Mouse (Mus musculus): ENCODE measurements around the gene Eml5. TPM values are rescaled to one million over a fixed set of nuclear protein-coding genes. Genes with fewer than 3 reads are reported as not detected.

Gene Eml5
- polyA plus RNA-seq, 1 experiment from 2014 or later, result 5.4 TPM

DNA sequence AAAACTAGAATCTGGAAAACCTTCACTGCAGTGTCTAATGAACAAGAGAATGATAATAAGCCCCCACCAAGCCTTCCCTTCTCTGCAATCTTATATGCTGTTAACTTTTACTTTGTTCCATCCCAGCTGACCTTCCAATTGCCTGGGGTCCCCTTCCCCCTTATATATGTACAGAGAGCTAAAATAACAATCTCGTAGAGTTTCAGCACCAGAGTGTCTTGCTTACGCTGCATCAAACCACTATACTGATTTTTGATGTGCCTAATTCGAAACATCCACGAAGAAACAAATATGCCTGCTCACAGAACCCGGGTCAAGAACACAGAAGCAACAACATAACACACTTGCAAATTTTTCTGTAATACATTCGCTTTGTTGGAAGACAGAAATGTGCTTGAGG is 1.6 kb downstream of the Eml5 start:
- Histone ChIP-seq H3K9ac (ENCODE audit: low read length) (peak overlapping the region; percentile 84), H3K9me3 (replicated peaks; ENCODE audit: control insufficient read depth, low read length) (no peaks in the 10 kb centered on the region), H3K27me3 (ENCODE audit: control insufficient read depth, insufficient read depth, low read length) (no peaks in the 10 kb centered on the region; the same call in 1 of the 2 replicates), H3K4me2 (ENCODE audit: low read depth, low read length) (peak overlapping the region; percentile 85), H3K4me1 (ENCODE audit: control insufficient read depth, insufficient read depth, low read length) (0 out of 2 replicates have a peak, but pooled peaks cover 5% of the 10 kb centered on the region), H3K27ac (ENCODE audit: low read length) (no peak overlapping the region), H3K4me3 (ENCODE audit: low read length) (peak overlapping the region; percentile 87), H3K36me3 (ENCODE audit: control insufficient read depth, insufficient read depth) (no peaks in the 10 kb centered on the region)
- WGBS, result 80% methylated on average over 6 of the region's 6 CpGs
- no peak for ATAC-seq (replicated peaks; ENCODE audit: extremely low read depth, insufficient read depth, low FRiP score)

DNA sequence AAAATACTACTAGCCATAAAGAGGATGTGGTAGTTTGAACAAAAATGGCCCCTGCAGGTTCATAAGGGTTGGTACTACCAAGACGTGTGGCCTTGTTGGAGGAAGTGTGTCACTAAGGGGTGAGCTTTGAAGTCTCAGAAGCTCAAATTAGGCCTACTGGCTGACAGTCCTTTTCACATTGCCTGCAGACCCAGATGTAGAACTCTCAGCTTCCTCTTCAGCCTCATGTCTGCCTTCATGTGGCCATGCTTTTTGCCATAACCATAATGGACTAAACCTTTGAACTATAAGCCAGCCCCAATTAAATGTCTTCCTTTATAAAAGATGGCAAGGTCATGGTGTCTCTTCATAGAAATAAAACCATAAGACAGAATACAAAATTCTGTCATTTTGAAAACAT is 4.5 kb downstream of the Eml5 start:
- H3K4me3 ChIP-seq (ENCODE audit: low read length), result no peak overlapping the region
- H3K9me3 ChIP-seq (replicated peaks; ENCODE audit: control insufficient read depth, low read length), result no peaks in the 10 kb centered on the region
- H3K4me1 ChIP-seq (ENCODE audit: control insufficient read depth, insufficient read depth, low read length), result 0 out of 2 replicates have a peak, but pooled peaks cover 5% of the 10 kb centered on the region
- no peak overlapping the region for H3K27ac ChIP-seq (ENCODE audit: low read length)
- WGBS, result 72% methylated on average over 1 of the region's 1 CpGs
- ATAC-seq (replicated peaks; ENCODE audit: extremely low read depth, insufficient read depth, low FRiP score), result no peak
- H3K4me2 ChIP-seq (ENCODE audit: low read depth, low read length), result no peak overlapping the region
- H3K36me3 ChIP-seq (ENCODE audit: control insufficient read depth, insufficient read depth), result no peaks in the 10 kb centered on the region
- H3K9ac ChIP-seq (ENCODE audit: low read length), result no peak overlapping the region
- H3K27me3 ChIP-seq (ENCODE audit: control insufficient read depth, insufficient read depth, low read length), result no peaks in the 10 kb centered on the region

DNA sequence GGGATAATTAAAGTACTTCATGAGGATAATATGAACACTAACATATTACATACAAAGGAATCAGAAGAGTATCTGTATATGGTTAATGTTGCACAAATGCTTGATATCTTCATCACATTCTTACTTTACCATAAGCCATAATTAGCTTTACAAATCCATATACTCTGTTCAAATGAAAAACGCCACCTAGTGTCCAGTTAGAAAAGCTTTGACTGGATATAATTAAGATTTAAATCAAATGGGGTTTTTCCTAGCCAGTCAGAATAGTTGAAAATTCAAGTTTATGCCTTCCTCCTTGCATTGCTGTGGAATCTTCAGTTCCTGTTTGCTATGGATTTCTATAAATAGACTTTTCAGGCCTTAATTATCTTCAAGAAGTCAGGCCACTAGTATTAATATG is 16.8 kb downstream of the Eml5 start:
- no peak overlapping the region for H3K9ac ChIP-seq (ENCODE audit: low read length)
- WGBS, result 4% methylated on average over 1 of the region's 1 CpGs

DNA sequence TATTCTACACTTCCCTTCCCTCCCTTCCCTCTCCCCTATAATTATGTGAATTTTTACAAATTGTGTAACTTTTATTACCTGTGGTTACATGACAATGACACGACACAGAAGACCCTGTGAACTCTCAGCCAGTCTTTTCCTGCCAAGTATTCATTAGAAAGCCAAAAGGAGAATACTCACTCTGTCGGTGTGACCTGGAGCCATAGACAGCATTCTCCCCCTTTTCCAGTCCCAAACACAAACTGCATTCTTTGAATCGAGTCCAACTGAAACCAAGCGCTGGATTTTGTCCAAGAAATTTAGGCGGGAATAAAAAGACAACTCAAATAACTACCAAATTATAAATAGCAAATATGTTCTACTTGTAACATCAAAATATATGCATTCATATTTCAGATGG is 19.5 kb downstream of the Eml5 start:
- peak overlapping the region; percentile 16; the same call in 1 of the 2 replicates for H3K4me2 ChIP-seq (ENCODE audit: low read depth, low read length)
- 22% methylated on average over 5 of the region's 5 CpGs for WGBS
- H3K4me3 ChIP-seq (ENCODE audit: low read length), result no peak overlapping the region
- no peak; the same call in 1 of the 2 replicates for ATAC-seq (replicated peaks; ENCODE audit: extremely low read depth, insufficient read depth, low FRiP score)
- H3K36me3 ChIP-seq (ENCODE audit: control insufficient read depth, insufficient read depth), result no peaks in the 10 kb centered on the region
- no peaks in the 10 kb centered on the region for H3K27me3 ChIP-seq (ENCODE audit: control insufficient read depth, insufficient read depth, low read length)
- no peaks in the 10 kb centered on the region for H3K9me3 ChIP-seq (replicated peaks; ENCODE audit: control insufficient read depth, low read length)
- 0 out of 2 replicates have a peak overlapping the region, but pooled peaks have one; percentile 24 for H3K27ac ChIP-seq (ENCODE audit: low read length)
- H3K9ac ChIP-seq (ENCODE audit: low read length), result no peak overlapping the region
- H3K4me1 ChIP-seq (ENCODE audit: control insufficient read depth, insufficient read depth, low read length), result peaks cover 6% of the 10 kb centered on the region; the same call in 1 of the 2 replicates

More for the DNA sequence above, 16.8 kb downstream of the Eml5 start:
- no peak overlapping the region for H3K27ac ChIP-seq (ENCODE audit: low read length)
- no peaks in the 10 kb centered on the region for H3K36me3 ChIP-seq (ENCODE audit: control insufficient read depth, insufficient read depth)
- no peak for ATAC-seq (replicated peaks; ENCODE audit: extremely low read depth, insufficient read depth, low FRiP score)
- no peaks in the 10 kb centered on the region for H3K27me3 ChIP-seq (ENCODE audit: control insufficient read depth, insufficient read depth, low read length)
- H3K9me3 ChIP-seq (replicated peaks; ENCODE audit: control insufficient read depth, low read length), result no peaks in the 10 kb centered on the region
- peaks cover 6% of the 10 kb centered on the region; the same call in 1 of the 2 replicates for H3K4me1 ChIP-seq (ENCODE audit: control insufficient read depth, insufficient read depth, low read length)
- H3K4me3 ChIP-seq (ENCODE audit: low read length), result no peak overlapping the region
- H3K4me2 ChIP-seq (ENCODE audit: low read depth, low read length), result no peak overlapping the region

DNA sequence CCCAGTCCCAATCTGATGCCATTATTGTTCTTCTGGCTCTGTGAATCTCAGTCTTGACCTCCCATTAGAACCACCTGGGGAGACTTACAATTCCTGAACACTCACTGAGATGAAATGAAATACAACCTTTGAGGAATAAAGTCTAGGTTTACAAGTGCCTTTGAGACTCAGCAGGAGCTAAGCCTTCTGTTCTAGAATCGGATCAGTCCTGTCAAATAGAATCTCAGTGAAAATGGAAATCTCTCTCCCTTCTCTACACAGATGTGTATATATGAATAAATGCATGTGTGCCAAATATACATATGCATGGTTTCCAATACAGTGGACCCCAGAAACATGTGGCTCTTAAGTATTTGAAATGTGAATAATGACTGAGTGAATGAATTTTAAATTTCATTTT is 22.6 kb downstream of the Eml5 start:
- Histone ChIP-seq H3K4me3 (ENCODE audit: low read length) (no peak overlapping the region), H3K9me3 (replicated peaks; ENCODE audit: control insufficient read depth, low read length) (no peaks in the 10 kb centered on the region), H3K4me1 (ENCODE audit: control insufficient read depth, insufficient read depth, low read length) (peaks cover 7% of the 10 kb centered on the region; the same call in 1 of the 2 replicates), H3K36me3 (ENCODE audit: control insufficient read depth, insufficient read depth) (no peaks in the 10 kb centered on the region), H3K27ac (ENCODE audit: low read length) (no peak overlapping the region), H3K4me2 (ENCODE audit: low read depth, low read length) (no peak overlapping the region), H3K27me3 (ENCODE audit: control insufficient read depth, insufficient read depth, low read length) (no peaks in the 10 kb centered on the region), H3K9ac (ENCODE audit: low read length) (no peak overlapping the region)
- 81% methylated on average over 1 of the region's 1 CpGs for WGBS
- no peak for ATAC-seq (replicated peaks; ENCODE audit: extremely low read depth, insufficient read depth, low FRiP score)

DNA sequence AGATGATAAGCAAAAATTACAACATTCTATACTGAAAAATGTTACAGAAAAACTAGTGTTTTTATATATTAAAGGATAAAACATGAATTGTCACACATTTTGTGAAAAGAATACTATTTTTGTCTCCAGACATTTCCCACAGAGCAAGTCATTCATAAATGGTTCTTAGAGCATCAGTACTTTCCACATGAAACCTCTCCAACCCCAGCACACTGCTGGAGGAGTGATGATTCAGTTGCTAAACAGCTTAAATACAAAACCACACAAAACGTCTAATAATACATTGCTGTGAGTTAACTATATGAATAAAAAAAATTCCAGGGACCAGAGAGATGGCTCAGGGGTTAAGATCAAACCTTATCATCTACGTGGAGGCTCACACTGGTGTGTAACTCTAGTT is 26.1 kb downstream of the Eml5 start:
- no peak for ATAC-seq (replicated peaks; ENCODE audit: extremely low read depth, insufficient read depth, low FRiP score)
- WGBS, result 66% methylated on average over 2 of the region's 2 CpGs
- Histone ChIP-seq H3K9me3 (replicated peaks; ENCODE audit: control insufficient read depth, low read length) (no peaks in the 10 kb centered on the region), H3K36me3 (ENCODE audit: control insufficient read depth, insufficient read depth) (no peaks in the 10 kb centered on the region), H3K4me2 (ENCODE audit: low read depth, low read length) (no peak overlapping the region), H3K4me3 (ENCODE audit: low read length) (no peak overlapping the region), H3K27ac (ENCODE audit: low read length) (no peak overlapping the region), H3K9ac (ENCODE audit: low read length) (no peak overlapping the region), H3K27me3 (ENCODE audit: control insufficient read depth, insufficient read depth, low read length) (no peaks in the 10 kb centered on the region), H3K4me1 (ENCODE audit: control insufficient read depth, insufficient read depth, low read length) (0 out of 2 replicates have a peak, but pooled peaks cover 2% of the 10 kb centered on the region)

DNA sequence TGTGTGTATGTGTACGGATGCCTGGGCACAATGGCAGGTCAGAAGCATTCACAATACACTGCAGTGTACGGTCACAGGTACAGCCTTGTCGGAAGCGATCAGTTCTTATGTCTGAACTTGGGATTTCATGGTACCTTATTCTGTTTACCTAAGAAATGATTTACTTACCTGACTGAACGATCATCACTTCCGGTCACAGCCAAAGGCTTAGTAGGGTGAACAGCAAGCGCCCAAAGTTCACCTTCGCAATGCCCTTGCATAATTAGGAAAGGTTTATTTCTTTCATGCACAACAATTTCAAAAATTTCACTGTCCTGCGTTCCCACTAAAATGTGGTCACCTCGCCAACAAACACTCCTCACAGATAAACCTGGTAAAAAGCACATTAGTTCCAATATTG is 28.4 kb downstream of the Eml5 start:
- no peaks in the 10 kb centered on the region for H3K36me3 ChIP-seq (ENCODE audit: control insufficient read depth, insufficient read depth)
- H3K4me1 ChIP-seq (ENCODE audit: control insufficient read depth, insufficient read depth, low read length), result 0 out of 2 replicates have a peak, but pooled peaks cover 2% of the 10 kb centered on the region
- no peaks in the 10 kb centered on the region for H3K9me3 ChIP-seq (replicated peaks; ENCODE audit: control insufficient read depth, low read length)
- no peak for ATAC-seq (replicated peaks; ENCODE audit: extremely low read depth, insufficient read depth, low FRiP score)
- no peak overlapping the region for H3K9ac ChIP-seq (ENCODE audit: low read length)
- H3K4me3 ChIP-seq (ENCODE audit: low read length), result no peak overlapping the region
- no peak overlapping the region for H3K27ac ChIP-seq (ENCODE audit: low read length)
- H3K4me2 ChIP-seq (ENCODE audit: low read depth, low read length), result no peak overlapping the region
- WGBS, result 92% methylated on average over 10 of the region's 10 CpGs
- no peaks in the 10 kb centered on the region for H3K27me3 ChIP-seq (ENCODE audit: control insufficient read depth, insufficient read depth, low read length)

DNA sequence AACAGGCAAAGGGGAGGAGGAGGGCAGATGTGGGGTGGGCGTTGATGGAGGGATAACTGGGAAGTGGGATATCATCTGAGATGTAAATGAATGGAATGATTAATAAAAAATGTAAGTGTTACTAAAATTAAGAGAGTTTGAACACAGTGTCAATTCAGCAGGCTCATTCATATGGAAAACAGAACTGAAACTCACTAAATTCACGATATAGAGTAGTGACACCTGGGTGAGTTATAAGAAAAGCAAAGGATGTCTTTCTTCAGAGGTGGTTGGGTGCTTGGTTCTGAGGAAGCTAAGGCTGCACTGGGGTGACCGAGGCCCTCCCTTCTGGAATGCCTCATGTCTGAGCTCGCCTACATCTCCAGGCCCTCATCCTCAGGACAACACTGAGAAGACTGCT is 37.8 kb downstream of the Eml5 start:
- Histone ChIP-seq H3K9me3 (replicated peaks; ENCODE audit: control insufficient read depth, low read length) (peaks cover 4% of the 10 kb centered on the region), H3K4me3 (ENCODE audit: low read length) (no peak overlapping the region), H3K4me1 (ENCODE audit: control insufficient read depth, insufficient read depth, low read length) (no peaks in the 10 kb centered on the region), H3K4me2 (ENCODE audit: low read depth, low read length) (no peak overlapping the region), H3K27ac (ENCODE audit: low read length) (no peak overlapping the region), H3K36me3 (ENCODE audit: control insufficient read depth, insufficient read depth) (peaks cover 8% of the 10 kb centered on the region), H3K9ac (ENCODE audit: low read length) (no peak overlapping the region), H3K27me3 (ENCODE audit: control insufficient read depth, insufficient read depth, low read length) (no peaks in the 10 kb centered on the region)
- ATAC-seq (replicated peaks; ENCODE audit: extremely low read depth, insufficient read depth, low FRiP score), result no peak
- 78% methylated on average over 4 of the region's 4 CpGs for WGBS

DNA sequence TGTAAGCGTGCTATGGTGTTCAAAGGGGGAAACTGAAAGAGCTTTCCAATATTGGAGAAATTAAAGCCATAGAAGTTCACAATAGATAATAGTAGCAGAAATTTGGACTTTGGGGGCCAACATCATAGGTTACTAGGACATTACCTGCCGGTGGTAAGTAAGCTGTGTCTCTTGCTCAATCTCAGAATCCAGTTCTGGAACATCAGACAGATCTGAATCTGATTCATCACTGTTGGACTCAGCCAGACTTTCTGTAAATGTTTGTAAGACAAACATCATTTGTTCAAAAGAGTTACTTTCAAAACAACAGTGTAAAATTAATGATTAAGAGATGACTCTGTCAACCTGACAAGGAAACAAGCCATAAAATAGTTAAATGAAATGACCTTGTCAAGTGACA is 41.0 kb downstream of the Eml5 start:
- no peak overlapping the region for H3K4me2 ChIP-seq (ENCODE audit: low read depth, low read length)
- H3K9ac ChIP-seq (ENCODE audit: low read length), result no peak overlapping the region
- H3K4me3 ChIP-seq (ENCODE audit: low read length), result no peak overlapping the region
- no peak overlapping the region for H3K27ac ChIP-seq (ENCODE audit: low read length)
- 82% methylated on average over 2 of the region's 2 CpGs for WGBS
- no peaks in the 10 kb centered on the region for H3K4me1 ChIP-seq (ENCODE audit: control insufficient read depth, insufficient read depth, low read length)
- ATAC-seq (replicated peaks; ENCODE audit: extremely low read depth, insufficient read depth, low FRiP score), result no peak
- H3K9me3 ChIP-seq (replicated peaks; ENCODE audit: control insufficient read depth, low read length), result peaks cover 4% of the 10 kb centered on the region
- peaks cover 8% of the 10 kb centered on the region for H3K36me3 ChIP-seq (ENCODE audit: control insufficient read depth, insufficient read depth)
- no peaks in the 10 kb centered on the region for H3K27me3 ChIP-seq (ENCODE audit: control insufficient read depth, insufficient read depth, low read length)

Measured in heart, embryonic 16.5 days (tissue).